Mouse (Mus musculus) limb, embryonic 12.5 days (tissue): ENCODE measurements around the gene Tlcd2. TPM values are rescaled to one million over a fixed set of nuclear protein-coding genes. Genes with fewer than 3 reads are reported as not detected.
"Not testable (repeated sequence)": the region's sequence is repeated elsewhere in the genome, so short reads cannot be mapped to it uniquely, and the experiment has no call there.

Experiments
- ATAC-seq: fragments of 200-750 bp; cut with Nextera tagmentation; 2 replicates; pipeline ENCODE4 v1.8.0; 2017; ENCODE audit warnings: low read depth, moderate TSS enrichment; ENCODE audit not compliant: insufficient number of reproducible peaks, insufficient read depth, low FRiP score, low TSS enrichment
- H3K27ac ChIP-seq: fragments of 300-500 bp; sonication (generic); 2 replicates; pipeline ENCODE4 v1.5.1; 2016; ENCODE audit warnings: mild to moderate bottlenecking, moderate library complexity
- H3K27me3 ChIP-seq: fragments of 300-500 bp; sonication (generic); 2 replicates; pipeline ENCODE4 v1.6.1; 2016; ENCODE audit warnings: mild to moderate bottlenecking, moderate library complexity
- H3K36me3 ChIP-seq: fragments of 300-500 bp; sonication (generic); 2 replicates; pipeline ENCODE4 v1.6.1; 2016; ENCODE audit warnings: mild to moderate bottlenecking, moderate library complexity
- H3K4me1 ChIP-seq: fragments of 300-500 bp; sonication (generic); replicated peaks from 2 replicates; pipeline ENCODE4 v1.6.1; 2016
- H3K4me2 ChIP-seq: fragments of 300-500 bp; sonication (generic); 2 replicates; pipeline ENCODE4 v1.6.1; 2016; ENCODE audit warnings: mild to moderate bottlenecking, moderate library complexity
- H3K4me3 ChIP-seq: fragments of 300-500 bp; sonication (generic); replicated peaks from 2 replicates; pipeline ENCODE4 v1.5.1; 2016; ENCODE audit warnings: mild to moderate bottlenecking
- H3K9ac ChIP-seq: fragments of 300-500 bp; sonication (generic); replicated peaks from 2 replicates; pipeline ENCODE4 v1.6.1; 2016; ENCODE audit warnings: mild to moderate bottlenecking, moderate library complexity
- H3K9me3 ChIP-seq: fragments of 300-500 bp; sonication (generic); 2 replicates; pipeline ENCODE4 v1.6.1; 2016; ENCODE audit warnings: mild to moderate bottlenecking, moderate library complexity
- WGBS: fragments of 180-500 bp; shearing (Covaris S2); methylation state at CpG from one replicate; pipeline ENCODE4 v1.1.7; 2016; 5-methylcytosine and 5-hydroxymethylcytosine counted together
- polyA plus RNA-seq: library from polyadenylated mRNA; unstranded; fragments of >200 nt; fragmentation: Nextera tagmentation; extraction: Ambion mirVana; gene quantifications from 2 replicates; pipeline ENCODE4 v1.2.1, GENCODE M21; 2016

Gene Tlcd2
- polyA plus RNA-seq, 1 experiment from 2014 or later, result 17.5 TPM

DNA sequence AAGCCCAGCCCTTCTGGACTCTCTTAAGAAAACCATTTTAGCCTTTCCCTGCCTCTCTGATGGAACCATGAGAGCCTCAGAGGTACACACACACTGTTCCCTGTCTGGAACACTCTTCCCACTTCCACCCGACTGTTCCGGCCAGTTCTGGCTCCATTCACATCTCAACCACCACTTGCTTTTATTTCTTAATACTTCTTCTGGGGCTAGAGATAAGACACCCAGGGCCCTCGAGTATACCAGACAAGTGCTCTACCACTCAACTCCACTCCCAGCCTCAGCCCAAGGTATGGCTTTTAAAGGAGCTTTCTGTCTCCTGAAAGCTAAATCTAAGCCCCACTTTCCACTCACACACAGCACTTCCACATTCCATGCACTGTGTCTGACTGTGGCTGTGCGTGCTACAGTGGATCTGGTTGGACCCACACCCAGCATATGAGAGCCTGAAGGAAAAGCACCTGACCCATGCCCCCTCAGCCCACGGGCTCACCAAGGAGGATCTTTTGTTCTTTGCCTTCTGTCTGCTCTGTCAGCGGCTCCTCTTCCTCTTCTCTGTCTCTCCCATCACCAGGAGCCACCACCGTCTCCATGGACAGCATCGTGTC is 11.1 kb upstream of the Tlcd2 start:
- H3K4me3 ChIP-seq, result no peak overlapping the region
- H3K9ac ChIP-seq, result no peak overlapping the region
- H3K9me3 ChIP-seq, result no peaks in the 10 kb centered on the region
- H3K27ac ChIP-seq, result no peak overlapping the region
- no peak for ATAC-seq
- no peak overlapping the region for H3K4me2 ChIP-seq
- peaks cover 41% of the 10 kb centered on the region for H3K36me3 ChIP-seq
- WGBS, result 87% methylated on average over 8 of the region's 8 CpGs
- no peaks in the 10 kb centered on the region for H3K27me3 ChIP-seq
- H3K4me1 ChIP-seq, result peaks cover 18% of the 10 kb centered on the region

DNA sequence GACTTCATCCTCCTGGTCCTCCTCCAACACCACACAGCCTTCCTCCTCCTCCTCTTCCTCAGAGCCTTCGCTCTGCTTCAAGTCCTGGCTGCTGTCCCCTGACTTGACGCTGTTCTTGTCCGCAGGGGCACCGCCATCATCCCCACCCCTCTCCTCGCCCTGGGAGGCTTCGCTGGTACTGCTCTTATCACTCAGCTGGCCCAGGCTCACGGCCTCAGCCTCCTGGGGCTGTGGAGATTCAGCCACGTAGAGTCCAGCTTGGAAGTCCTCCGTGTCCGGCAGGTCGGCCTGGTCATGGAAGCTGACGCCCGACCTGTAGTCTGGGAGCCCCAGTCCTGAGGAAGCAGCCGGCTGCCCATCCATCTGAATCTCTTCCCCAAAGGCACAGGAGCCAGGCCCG is 10.6 kb upstream of the Tlcd2 start:
- Histone ChIP-seq H3K27me3 (no peaks in the 10 kb centered on the region), H3K36me3 (peaks cover 38% of the 10 kb centered on the region), H3K27ac (no peak overlapping the region), H3K4me1 (peaks cover 19% of the 10 kb centered on the region), H3K4me3 (no peak overlapping the region), H3K4me2 (no peak overlapping the region), H3K9ac (no peak overlapping the region), H3K9me3 (no peaks in the 10 kb centered on the region)
- WGBS, result 87% methylated on average over 15 of the region's 15 CpGs
- no peak for ATAC-seq

DNA sequence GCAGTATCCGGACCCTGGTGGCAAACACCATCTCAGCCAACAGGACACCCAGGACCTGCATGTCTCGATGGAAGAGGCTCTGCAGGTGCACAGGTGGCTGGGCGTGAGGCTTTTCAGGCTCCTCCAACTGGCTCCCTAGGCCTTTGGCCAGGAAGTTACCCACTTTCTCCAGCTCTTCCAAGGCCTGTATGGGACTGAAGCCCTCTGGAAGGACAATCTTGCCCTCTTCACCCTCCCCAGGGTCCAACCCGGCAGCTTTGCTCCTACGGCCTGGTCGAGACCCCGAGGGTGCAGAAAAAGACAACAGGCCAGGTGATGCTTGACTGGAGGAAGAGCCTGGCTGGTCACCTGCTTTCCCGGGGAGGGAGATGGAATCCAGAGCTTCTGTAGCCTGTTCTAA is 9.4 kb upstream of the Tlcd2 start:
- ATAC-seq, result no peak
- H3K27me3 ChIP-seq, result no peaks in the 10 kb centered on the region
- no peak overlapping the region for H3K9ac ChIP-seq
- H3K36me3 ChIP-seq, result peaks cover 37% of the 10 kb centered on the region
- H3K4me1 ChIP-seq, result peaks cover 19% of the 10 kb centered on the region
- WGBS, result 94% methylated on average over 8 of the region's 8 CpGs
- H3K9me3 ChIP-seq, result no peaks in the 10 kb centered on the region
- no peak overlapping the region for H3K4me2 ChIP-seq
- H3K27ac ChIP-seq, result no peak overlapping the region
- H3K4me3 ChIP-seq, result no peak overlapping the region

DNA sequence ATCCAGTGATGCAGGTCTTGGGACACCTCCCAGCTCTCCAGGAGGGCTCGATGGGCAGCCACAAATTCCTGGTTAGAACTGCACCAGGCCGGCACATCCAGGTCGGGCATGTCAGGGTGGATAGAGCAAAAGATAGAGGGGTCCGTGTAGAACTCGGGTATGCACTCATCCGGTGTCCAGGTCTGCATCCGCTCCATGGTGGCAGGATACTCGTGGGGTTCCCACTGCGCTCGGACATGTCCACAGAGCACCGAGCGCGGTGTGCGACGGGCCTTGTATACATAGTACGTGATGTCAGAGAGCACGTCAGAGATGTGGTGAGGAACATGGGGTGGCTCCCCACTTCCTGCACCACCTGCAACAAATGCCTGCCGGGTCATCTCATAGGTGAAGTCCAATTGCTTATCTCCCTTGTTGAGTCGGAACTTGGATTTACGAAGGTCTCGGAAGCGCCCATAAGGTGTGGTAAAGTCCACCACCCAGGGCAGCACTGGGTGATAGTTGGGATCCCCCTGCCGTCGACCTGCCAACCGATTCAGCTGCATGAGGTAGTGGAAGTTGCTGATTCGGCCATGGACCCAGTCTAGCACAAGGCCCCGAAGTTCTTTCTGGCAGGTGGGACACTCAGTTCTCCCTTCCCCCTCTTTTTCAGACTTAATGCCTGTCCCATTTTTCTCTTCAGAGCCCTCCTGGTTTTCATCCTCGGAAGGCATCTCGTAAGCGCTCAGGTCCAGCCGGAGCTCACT is 8.5 kb upstream of the Tlcd2 start:
- H3K36me3 ChIP-seq, result peaks cover 28% of the 10 kb centered on the region
- no peaks in the 10 kb centered on the region for H3K9me3 ChIP-seq
- peaks cover 19% of the 10 kb centered on the region for H3K4me1 ChIP-seq
- no peak overlapping the region for H3K9ac ChIP-seq
- H3K27ac ChIP-seq, result no peak overlapping the region
- no peaks in the 10 kb centered on the region for H3K27me3 ChIP-seq
- ATAC-seq, result no peak
- peak overlapping the region; percentile 100; the same call in 1 of the 2 replicates for H3K4me2 ChIP-seq
- no peak overlapping the region for H3K4me3 ChIP-seq
- WGBS, result 93% methylated on average over 31 of the region's 31 CpGs

GRCm38 (mm10) chr11:75453991-75454930 is 7.3 kb upstream of the Tlcd2 start, which contains the start of gene Wdr81:
Wdr81 (minus strand) TSS chr11:75454717.
- peak; percentile 85 for ATAC-seq
- peaks cover 15% of the 10 kb centered on the region for H3K36me3 ChIP-seq
- H3K9me3 ChIP-seq, result no peaks in the 10 kb centered on the region
- H3K4me3 ChIP-seq, result peak within 1 kb of the TSS; percentile 68
- H3K4me2 ChIP-seq, result peak within 1 kb of the TSS; percentile 100
- WGBS, result 2% methylated on average over 56 of the region's 56 CpGs
- peaks cover 20% of the 10 kb centered on the region for H3K4me1 ChIP-seq
- H3K27ac ChIP-seq, result peak within 1 kb of the TSS; percentile 54; the same call in 1 of the 2 replicates
- H3K27me3 ChIP-seq, result no peaks in the 10 kb centered on the region
- peak within 1 kb of the TSS; percentile 74 for H3K9ac ChIP-seq

- Histone ChIP-seq H3K9me3 (no peaks in the 10 kb centered on the region), H3K9ac (peak overlapping the region; percentile 74; the same call in 1 of the 2 replicates), H3K4me3 (peak overlapping the region; percentile 68), H3K27ac (peak overlapping the region; percentile 54; the same call in 1 of the 2 replicates), H3K27me3 (no peaks in the 10 kb centered on the region), H3K36me3 (peaks cover 12% of the 10 kb centered on the region), H3K4me2 (peak overlapping the region; percentile 100), H3K4me1 (peaks cover 29% of the 10 kb centered on the region)
- no peak for ATAC-seq
- 72% methylated on average over 10 of the region's 10 CpGs for WGBS
These were observed 6.3 kb upstream of the Tlcd2 start for GRCm38 (mm10) chr11:75455041-75455736.

DNA sequence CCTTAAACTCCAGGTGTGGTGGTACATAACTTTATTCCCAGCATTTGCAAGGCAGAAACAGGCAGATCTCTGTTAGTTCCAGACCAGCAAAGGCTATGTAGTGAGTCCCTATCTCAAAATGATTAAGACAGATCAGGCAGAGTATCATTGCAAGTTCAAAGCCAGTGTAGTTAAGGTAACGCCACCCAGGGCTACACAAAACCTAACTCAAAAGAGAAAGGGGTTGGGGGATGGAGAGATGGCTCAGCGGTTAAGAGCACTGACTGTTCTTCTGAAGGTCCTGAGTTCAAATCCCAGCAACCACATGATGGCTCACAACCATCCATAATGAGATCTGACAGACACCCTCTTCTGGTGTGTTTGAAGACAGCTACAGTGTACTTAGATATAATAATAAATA is 5.5 kb upstream of the Tlcd2 start:
- not testable (repeated sequence) for H3K9ac ChIP-seq, H3K9me3 ChIP-seq, H3K4me2 ChIP-seq, H3K4me3 ChIP-seq, H3K27ac ChIP-seq, H3K27me3 ChIP-seq, H3K36me3 ChIP-seq, ATAC-seq
- H3K4me1 ChIP-seq, result peaks cover 33% of the 10 kb centered on the region
- whole genome bisulfite sequencing, result 84% methylated on average over 2 of the region's 2 CpGs

DNA sequence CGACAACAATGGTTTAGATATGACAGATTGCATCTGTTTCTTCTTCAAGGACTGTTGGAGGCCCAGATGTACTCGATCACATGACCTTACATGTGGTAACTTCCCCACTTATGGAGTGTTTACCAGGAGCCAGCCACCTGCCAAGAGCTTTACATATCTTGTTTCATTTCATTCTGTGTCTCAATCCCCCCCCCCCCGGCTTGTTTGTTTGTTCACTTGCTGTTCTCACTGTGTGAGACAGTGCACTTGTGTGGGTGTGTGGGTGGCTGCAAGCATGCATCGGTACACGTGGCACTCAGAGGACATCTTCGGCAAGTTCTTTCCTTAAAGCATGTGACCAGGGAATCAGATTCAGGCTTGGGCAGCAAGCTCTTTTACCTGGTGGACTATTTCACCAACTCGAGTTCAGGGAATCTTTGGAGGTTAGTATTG is 5.1 kb upstream of the Tlcd2 start:
- Histone ChIP-seq H3K36me3 (peaks cover 3% of the 10 kb centered on the region; the same call in 1 of the 2 replicates), H3K4me3 (no peak overlapping the region), H3K27ac (no peak overlapping the region), H3K4me1 (peaks cover 33% of the 10 kb centered on the region), H3K9ac (no peak overlapping the region), H3K27me3 (no peaks in the 10 kb centered on the region), H3K4me2 (no peak overlapping the region), H3K9me3 (no peaks in the 10 kb centered on the region)
- WGBS, result 89% methylated on average over 7 of the region's 7 CpGs
- no peak for ATAC-seq

DNA sequence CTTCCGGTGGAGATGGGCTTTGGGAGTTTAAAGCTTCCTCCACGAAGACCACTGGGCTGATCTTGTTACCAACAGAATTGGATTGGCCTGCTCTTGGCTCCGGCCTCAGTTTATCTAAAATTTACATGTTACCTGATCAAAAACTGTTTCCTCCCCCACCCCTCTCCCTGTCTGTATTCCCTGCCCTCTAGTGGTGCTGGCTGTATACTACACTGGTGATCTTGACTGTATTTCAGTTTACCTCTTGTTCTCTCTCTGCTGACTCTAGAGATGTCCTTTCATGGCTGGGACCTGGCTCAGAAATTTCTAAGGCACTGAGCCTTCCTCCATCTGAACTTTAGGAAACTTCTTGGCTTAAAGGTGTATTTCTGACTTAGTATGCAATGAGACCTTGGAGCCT is 3.3 kb upstream of the Tlcd2 start:
- no peak overlapping the region for H3K4me3 ChIP-seq
- H3K4me2 ChIP-seq, result no peak overlapping the region
- no peak overlapping the region for H3K27ac ChIP-seq
- H3K27me3 ChIP-seq, result no peaks in the 10 kb centered on the region
- H3K4me1 ChIP-seq, result peaks cover 49% of the 10 kb centered on the region
- WGBS, result 13% methylated on average over 3 of the region's 3 CpGs
- no peak overlapping the region for H3K9ac ChIP-seq
- ATAC-seq, result no peak
- no peaks in the 10 kb centered on the region for H3K9me3 ChIP-seq
- H3K36me3 ChIP-seq, result no peaks in the 10 kb centered on the region

- no peak overlapping the region for H3K4me2 ChIP-seq
- H3K4me3 ChIP-seq, result no peak overlapping the region
- WGBS, result 89% methylated on average over 8 of the region's 8 CpGs
- no peak overlapping the region for H3K9ac ChIP-seq
- no peak overlapping the region for H3K27ac ChIP-seq
- ATAC-seq, result no peak
- no peaks in the 10 kb centered on the region for H3K27me3 ChIP-seq
- H3K4me1 ChIP-seq, result peaks cover 51% of the 10 kb centered on the region
- no peaks in the 10 kb centered on the region for H3K9me3 ChIP-seq
- H3K36me3 ChIP-seq, result no peaks in the 10 kb centered on the region
These were observed 2.9 kb upstream of the Tlcd2 start for GRCm38 (mm10) chr11:75458628-75459041.
